Mouse (Mus musculus) 3134 (cell line): ENCODE data around the gene Bcas2.
"Not testable (repeated sequence)": the region's sequence is repeated elsewhere in the genome, so short reads cannot be mapped to it uniquely, and the experiment has no call there.

Source experiments
- DNase-seq: peaks from one replicate; pipeline ENCODE4 v3.0.0-alpha.2; 2011; ENCODE audit warnings: low spot score; ENCODE audit not compliant: insufficient read length; ENCODE audit errors: extremely low read depth

Gene Bcas2

DNA sequence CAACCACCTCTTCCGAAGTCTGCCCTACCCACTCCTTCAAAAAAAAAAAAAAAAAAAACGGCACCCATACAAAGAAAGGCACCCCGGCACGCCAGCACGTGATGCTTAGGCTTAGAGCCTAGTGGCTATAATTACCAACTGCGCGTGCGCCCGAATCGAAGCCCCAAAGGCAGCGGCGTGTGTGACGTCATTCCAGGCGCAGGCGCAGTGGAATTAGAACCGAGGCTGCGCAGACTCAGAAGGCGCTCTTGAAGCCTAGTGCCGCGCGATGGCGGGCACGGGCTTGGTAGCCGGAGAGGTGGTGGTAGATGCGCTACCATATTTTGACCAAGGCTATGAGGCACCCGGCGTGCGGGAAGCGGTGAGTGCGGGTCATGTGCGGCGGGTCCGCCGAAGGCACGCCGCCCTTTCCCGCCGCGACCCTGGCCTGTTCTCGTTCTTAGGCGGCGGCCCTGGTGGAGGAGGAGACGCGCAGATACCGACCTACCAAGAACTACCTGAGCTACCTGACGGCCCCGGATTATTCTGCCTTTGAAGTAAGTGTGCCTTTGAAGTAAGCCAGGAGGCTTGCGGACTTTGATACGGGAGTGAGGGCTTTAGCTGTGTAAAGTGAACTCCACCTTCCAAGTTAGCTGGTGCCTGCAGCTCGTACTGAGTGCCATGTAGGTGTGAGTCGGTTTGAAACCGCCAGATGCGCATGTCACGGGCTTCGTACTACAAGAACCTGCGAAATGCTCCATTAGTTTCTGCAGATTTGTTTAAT is at the start of gene Bcas2:
TSS of gene Bcas2 (plus strand) at position 151 of the 763 bp plus-strand sequence.
- peak; percentile 91 for DNase-seq

DNA sequence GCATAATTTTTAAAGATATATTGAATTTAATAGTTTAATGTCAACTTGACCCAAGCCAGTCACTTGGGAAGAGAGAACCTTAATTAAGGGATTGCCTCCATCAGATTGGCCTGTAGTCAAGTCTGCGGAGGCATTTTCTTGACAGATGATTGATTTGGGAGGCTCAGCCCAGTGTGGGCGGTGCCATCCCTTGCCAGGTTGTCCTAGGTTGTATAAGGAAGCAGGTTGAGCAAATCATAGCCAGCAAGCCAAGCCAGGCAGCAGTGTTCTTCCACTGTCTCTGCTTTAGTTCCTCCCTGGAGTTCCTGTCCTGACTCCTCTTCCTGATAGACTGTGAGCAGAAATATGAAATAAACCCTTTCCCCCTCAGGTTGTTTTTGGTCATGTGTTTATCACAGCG is 47.8 kb upstream of the Bcas2 start:
- DNase-seq: no peak

DNA sequence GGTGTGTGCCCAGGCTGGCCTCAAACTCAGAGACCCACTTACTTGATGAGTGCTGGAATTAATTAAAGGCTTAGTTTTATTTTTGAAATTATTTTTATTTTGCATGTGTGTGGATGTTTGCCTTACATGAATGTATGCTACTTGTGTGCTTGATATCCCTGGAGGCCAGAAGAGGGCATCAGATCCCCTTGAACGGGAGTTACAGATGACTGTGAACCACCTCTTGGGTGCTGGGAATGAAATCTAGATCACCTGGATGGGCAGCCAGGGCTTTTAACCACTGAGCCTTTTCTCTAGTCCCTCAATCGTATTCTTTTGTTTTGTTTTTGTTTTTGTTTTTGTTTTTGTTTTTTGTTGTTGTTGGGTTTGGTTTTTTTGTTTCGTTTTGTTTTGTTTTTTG is 45.3 kb upstream of the Bcas2 start:
- DNase-seq: no peak

DNA sequence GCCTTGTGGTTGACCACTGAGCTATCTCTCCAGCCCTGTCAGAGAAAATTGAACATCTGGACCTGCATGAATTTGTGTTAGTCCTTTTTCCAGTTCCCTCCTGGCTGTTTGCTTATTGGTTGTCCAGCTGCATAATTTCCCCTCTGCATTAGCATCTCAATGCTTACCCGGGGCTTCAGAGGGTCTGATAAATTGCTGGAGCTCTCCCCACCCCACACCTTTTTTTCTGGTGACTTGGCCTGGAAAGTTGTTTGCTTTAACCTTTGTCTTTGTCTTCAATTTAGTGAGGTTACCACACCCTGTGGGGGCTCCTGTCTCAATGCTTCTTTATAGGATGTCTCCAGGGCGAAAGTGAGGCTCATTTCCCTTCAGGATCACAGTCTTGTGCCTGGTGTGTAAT is 44.3 kb upstream of the Bcas2 start:
- no peak for DNase-seq

DNA sequence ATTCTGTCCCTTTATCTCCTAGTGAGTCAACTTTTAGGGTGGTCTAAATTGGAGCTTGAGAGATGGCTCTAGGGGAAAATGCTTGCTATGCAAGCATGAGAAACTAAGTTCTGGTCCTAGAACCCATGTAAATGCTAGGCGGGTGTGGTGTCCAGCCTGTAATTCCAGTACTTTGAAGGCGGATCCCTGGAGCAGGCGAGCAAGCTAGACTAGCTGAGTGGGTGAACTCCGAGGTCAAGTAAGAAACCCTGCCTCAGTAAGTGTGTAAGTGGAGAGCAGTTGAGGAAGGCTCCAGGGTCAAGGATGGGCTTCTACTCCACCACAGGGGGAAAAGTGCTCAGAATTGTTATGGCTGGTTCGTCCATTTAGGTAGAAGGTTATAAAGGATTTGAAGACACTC is 43.7 kb upstream of the Bcas2 start:
- no peak for DNase-seq

DNA sequence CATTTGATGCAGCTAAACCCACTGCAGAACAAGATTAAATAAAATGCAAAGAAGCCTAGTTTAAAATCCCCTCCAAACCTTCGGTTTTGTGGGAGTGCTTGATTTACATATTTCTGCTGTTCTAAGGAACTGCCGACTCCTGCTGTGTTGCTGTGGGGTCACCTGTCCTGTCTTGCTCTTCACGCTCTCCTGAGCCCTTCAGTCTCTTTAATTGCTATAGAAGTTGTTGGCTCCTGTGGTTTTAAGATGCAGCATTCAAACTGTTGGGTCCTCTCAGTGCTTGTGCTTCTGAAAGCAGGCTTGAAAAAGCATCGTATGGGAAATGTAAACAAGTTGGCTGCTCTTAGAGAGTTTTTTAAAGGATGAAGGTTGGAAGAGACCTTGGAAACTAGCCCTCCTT is 43.2 kb upstream of the Bcas2 start:
- no peak for DNase-seq

DNA sequence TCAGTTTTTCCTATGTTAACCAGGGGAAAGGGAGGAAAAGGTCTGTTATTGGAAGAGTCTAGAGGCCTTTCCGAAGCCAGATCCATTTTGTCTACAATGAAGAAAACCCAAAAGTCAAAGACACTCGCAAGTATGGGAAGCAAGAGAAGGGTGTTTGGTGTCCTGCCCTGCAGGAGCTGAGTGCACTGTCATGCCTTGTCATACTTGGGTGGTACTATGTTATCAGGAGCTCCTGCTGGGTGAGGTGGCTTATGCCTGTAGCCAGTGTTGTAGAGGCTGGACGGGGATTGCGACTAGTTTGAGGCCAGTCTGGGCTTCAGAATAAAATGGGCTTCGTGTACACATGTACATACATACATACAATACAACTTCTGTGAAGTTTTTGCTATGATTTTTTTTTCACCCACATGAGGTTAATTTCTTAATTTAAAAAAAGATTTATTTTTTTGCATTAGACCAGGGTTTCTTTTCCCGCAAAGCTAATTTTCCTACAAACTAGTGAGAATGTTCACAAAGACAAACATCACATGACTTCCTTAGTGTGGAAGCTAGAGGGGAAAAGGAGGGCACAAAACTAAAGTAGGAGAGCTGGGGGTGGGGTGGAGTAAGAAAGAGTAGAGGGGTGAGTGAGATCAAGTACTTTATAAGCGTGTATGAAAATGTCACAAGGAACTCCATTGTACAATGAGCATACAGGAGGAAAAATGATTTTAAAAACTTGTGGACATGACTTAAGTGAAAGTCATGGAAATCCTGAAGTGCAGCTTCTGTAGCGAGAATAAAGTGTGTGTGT is 41.9 kb upstream of the Bcas2 start:
- no peak for DNase-seq

DNA sequence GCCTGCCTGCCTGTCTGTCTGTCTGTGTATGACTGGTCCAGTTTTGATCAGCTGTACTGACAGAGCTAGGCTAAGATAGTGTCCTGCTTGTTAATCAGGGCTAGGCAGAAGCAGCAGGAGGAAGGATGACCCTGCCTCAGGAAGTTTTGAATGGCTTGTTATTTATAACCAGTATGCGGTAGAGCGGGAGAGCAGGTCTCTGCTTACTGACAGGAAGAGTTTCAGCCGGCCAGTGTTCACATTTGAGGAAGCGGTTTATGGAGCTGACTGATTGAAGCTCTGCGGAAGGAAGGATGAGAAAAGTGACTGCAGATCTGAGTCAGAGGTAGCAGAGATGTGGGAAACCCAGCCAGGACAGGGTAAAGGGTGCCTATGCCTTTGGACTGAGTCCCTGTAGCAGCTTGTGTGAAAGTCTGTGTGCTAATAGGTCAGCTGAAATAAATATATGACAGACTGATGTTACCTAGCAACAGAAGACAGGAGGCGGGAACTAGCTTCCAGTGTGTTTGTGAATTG is 41.2 kb upstream of the Bcas2 start:
- no peak for DNase-seq

DNA sequence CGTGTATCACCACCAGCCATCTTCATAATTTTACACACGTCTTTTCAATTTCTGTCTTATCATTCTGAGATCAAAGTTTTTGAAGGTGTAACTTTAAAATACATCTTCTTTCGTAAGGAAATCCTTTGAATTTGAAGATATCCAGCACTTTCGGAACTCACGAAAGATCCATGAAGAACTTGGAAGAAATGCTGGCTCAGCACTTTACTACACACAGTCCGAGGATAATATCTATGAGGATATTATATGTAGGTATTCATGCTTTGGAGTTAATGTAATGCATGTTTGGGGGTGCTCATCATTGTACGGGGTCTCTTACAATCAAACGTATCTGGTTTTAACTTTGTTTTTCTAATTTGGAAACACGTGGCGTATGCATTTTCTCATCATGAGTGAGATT is 38.4 kb upstream of the Bcas2 start:
- no peak for DNase-seq

DNA sequence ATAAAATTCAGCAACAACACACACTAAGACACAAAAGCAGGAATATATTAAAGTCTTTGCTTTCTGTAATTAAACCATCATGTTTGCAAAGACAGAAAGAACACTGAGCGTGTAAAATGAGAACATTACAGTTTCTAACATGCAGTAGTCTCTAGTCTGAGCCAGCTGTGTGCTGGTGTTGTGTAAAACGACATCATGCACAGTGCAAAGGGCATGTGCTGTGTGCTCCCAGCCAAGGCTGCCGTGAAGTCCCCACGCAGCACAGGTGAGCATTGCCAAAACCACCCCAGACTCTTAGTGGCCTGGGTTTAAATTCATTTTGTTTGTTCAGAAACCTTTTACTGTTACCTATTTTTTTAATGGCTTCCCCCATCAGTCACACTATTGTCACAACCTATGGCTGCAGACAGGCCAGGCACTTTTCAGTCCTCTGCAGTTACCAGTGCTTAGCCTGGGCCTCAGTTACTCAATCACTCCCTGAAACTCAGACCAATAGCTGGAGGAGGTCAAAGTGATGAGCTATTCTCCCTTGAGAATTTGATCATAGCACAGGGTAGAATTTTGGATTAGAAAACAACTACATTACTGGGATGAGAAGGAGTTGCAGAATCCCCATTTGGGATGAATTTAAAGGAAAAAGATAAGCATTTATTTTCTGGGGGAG is 34.9 kb upstream of the Bcas2 start:
- DNase-seq: no peak

DNA sequence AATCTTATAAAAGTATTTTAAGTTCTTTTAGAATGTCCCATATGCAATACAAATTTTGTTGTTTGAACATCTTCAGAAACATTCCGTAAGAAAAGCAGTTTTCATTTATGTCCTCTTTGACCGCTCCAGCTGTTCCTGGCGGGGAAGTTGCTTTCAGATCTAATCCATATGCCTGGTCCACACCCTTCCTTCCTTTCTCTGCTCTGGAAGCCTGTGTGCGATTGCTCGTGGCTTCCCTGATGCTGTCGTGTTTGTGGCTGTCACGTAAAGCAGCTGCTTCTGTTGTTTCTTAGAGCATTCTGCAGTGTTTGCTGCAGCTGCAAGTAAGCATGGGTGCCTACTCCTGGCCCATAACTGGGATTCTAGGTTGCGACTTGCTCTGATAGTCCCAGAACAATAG is 32.4 kb upstream of the Bcas2 start:
- DNase-seq: no peak

DNA sequence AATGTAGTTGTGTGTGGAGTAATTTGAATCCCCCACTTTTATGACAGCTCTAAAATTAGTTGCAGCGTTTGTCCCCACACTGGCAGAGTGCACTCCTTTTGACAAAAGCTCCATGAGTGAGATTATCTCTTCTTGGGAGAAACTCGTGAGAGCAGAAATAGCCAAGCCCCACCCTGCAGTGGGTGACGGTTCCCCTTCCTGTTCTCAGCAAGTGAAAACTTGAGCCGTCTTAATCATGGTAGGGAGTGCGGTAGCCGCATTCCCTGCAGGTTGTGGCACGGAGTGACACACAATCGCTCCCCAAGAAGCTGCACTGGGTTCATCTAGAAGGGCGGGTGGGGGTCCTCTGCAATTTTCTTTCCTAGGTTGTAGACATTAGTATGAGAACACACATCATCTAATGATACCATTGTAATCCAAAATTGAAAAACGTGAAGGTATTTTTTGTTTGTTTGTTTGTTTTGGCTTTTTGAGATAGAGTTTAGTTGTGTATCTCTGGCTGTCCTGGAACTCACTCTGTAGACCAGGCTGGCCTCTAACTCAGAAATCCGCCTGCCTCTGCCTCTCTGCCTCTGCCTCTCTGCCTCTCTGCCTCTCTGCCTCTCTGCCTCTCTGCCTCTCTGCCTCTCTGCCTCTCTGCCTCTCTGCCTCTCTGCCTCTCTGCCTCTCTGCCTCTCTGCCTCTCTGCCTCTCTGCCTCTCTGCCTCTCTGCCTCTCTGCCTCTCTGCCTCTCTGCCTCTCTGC is 31.2 kb upstream of the Bcas2 start:
- not testable (repeated sequence) for DNase-seq

DNA sequence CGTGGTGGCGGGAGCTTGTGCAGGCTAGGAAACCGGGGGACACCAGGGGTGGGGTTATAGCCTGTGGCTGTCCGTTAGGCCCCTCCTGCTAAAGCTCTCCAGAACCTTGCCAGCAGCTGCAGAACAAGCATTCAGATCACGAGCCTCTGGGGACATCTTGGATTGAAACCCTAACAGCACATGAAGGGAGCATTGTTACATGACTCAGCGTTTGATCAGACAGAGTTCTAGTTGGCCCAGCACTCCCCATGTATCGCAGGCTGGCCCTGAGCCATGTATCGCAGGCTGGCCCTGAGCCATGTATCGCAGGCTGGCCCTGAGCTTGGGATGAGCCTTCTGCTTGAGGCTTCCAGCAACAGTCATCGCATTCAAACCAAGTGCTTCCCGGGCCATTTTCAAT is 30.2 kb upstream of the Bcas2 start:
- DNase-seq: peak; percentile 84

DNA sequence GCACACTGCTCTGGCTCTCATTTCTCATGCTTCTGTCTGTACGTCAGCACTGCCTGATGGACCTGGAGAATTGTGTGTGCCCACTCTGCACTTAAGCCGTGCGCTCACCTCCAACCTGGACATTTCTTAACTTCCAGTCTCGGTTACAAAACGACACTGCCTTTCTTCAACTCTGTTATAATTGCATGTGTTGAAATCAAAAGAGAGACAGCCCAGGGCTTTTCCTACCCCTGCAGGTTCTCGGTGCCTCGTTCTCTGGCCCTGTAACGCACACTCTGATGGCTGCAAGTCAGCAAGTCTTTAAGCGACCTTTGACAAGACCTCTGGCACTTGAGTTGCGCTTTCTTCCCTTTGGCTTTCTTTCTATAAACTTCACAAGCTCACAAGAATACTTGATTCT is 29.1 kb upstream of the Bcas2 start:
- DNase-seq: no peak

DNA sequence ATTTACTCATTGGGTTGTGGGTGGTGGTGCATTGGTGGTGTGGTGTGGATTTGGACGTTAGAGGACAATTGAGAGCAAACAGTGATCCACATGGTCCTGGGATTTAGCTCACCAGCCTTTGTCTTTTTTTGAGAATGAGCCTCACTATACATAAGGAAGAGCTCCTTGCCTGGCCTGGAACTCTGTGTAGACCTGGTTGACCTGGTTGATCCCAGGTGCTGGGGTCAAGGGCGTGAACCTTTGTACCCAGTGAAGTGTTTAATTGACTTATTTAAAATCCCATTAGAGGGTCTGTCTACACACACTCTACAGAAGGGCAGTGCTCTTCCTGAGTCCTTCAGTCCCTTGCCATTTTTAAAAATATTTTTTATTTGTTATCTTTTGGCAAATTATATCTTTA is 26.1 kb upstream of the Bcas2 start:
- DNase-seq: no peak

DNA sequence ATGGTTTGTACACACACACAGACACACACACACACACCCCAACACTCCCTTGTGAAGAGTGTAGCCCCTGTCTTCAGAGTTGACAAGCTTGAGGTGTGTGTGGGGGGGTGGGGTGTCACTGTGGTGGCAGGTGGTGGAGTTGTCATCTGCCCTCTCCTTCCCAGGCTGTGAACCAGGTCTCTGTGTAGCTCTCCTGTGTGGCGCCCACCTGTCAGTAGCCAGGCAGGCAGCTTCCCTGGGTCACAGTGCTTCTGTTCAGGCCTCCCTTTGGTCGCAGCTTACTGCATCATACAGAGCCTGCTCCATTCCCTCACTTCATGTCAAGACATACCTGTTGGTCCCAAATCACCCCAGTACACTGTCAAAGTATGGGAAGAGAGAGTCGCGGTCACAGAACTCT is 25.7 kb upstream of the Bcas2 start:
- no peak for DNase-seq

DNA sequence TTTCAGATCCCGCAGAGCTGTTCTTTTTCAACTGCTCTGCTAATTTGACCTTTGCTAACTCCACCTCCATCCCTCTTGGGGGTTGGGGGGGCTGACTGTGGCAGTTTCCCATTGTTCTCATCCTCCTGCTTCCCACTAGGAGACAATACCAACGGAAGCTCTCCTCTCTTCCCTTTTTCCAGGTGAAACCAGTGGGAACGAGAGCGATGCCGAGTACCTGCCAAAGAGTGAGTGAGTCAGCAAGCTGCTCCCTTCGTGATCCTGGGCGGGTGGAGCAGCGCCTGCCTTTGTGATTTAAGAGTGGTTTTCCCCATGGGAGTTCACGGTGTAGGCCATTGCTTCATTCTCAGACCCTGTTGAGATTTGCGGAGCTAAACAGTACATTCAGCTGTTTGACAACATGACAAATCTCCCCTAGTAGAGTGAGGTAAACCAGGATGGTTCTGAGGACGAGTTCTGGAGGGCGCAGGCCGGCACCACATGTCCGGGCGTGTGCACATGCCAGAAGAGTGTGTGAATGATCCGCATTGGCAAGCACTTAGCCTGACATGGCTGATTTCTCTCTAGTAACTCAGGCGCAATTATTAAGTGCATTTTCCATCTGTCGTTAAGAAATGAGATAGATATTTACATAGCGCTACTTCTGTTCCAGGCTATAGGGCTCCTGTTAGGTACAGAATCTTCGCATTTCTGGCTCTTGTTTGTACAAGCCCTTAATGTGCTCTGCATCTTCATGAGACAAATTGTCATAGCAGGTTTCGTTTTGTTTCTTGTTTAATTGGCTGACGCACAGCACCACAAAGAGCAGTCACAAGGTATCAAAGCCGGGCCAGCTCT is 24.9 kb upstream of the Bcas2 start:
- no peak for DNase-seq

DNA sequence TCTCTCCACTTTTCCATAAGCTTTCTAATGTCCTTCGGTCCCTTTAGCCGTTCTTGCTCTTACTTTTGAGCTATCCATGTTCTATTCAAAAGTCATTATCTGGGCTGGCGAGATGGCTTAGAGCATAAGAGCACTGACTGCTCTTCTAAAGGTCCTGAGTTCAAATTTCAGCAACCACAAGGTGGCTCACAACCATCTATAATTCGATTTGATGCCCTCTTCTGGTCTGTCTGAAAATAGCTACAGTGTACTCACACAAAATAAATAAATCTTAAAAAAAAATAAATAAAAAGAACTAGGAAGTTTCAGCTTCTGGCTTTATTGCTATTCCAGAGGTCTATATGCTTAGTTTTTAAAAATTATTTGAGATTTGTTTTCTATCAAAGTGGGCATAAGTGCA is 23.7 kb upstream of the Bcas2 start:
- no peak for DNase-seq

DNA sequence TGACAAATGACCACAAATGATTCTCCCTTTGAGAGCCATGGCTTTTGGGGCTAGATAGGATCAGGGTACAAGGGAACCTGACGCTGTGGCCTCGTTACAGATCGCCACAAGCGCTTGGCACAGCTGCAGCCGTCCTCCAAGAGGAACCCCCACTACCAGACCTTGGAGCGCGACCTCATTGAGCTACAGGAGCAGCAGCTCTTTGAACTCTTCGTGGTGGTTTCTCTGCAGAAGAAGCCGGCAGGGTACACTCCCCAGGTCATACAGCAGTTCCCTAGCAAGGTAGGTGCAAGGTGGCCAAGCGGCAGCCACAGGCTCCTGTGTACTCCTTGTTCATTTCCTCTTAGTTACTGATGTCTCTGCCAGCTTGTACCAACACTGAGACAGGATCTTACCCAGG is 22.5 kb upstream of the Bcas2 start:
- no peak for DNase-seq

DNA sequence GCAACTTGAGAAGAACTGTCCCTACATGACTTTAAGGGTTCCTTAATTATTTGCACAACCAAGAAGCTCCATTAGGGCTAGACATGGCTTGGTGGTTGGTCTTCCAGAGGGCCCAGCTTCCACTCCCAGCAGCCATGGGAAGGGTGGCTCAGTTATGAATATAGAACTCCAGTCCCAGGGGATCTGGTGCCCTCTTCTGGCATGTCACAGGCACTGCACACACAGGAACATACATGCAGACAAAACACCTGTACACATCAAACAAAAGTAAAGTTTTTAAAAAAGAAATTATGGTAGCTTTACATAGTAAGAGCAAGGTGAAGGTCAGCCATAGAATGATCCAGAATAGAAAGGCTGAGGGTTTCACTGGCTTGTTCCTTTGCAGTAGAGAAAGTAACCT is 17.7 kb upstream of the Bcas2 start:
- DNase-seq: no peak
